Mouse (Mus musculus) left cerebral cortex, postnatal 14 days (tissue): ENCODE data around the gene Acp1. TPM values are rescaled to one million over a fixed set of nuclear protein-coding genes. Genes with fewer than 3 reads are reported as not detected.

ENCODE experiments used
- DNase-seq, 2 experiments: peaks; one replicate each; pipeline ENCODE4 v3.0.0; 2021 to 2022; ENCODE audit warnings: low spot score in 2 of 2, mixed read lengths in 1 of 2
- intact Hi-C: fragments of 180-260 bp; cut with DNase I; formaldehyde crosslinking; loops from one replicate; pipeline ENCODE4 v1.15.1; 2025
- long read RNA-seq, 2 experiments: library from polyadenylated mRNA; stranded (forward); transcript quantifications; one replicate each; pipeline ENCODE4 v2.0.0; 2021
- total RNA-seq, 2 experiments: library from RNA; stranded (reverse); gene quantifications; 2 replicates each; pipeline ENCODE4 v1.2.3; 2021

The Acp1 gene
- total RNA-seq, result 10 to 100 TPM; 51.2 to 54.3 TPM
- long read RNA-seq, experiment 1, transcript Acp1-202 (6 exons, 2,754 nt), result major isoform, 81 of 129 reads
- long read RNA-seq, experiment 1, transcript Acp1-201 (6 exons, 3,066 nt), result minor isoform, 42 of 129 reads
- long read RNA-seq, experiment 1, partial matches to known transcripts, result 1 of 129 reads
- long read RNA-seq, experiment 1, other reads (novel, unspliced or antisense), result 4 of 129 reads
- long read RNA-seq, experiment 2, transcript Acp1-201 (6 exons, 3,066 nt), result minor isoform, 37 of 91 reads
- long read RNA-seq, experiment 2, transcript Acp1-202 (6 exons, 2,754 nt), result major isoform, 50 of 91 reads
- long read RNA-seq, experiment 2, partial matches to known transcripts, result 0 of 91 reads
- long read RNA-seq, experiment 2, other reads (novel, unspliced or antisense), result 4 of 91 reads

DNA sequence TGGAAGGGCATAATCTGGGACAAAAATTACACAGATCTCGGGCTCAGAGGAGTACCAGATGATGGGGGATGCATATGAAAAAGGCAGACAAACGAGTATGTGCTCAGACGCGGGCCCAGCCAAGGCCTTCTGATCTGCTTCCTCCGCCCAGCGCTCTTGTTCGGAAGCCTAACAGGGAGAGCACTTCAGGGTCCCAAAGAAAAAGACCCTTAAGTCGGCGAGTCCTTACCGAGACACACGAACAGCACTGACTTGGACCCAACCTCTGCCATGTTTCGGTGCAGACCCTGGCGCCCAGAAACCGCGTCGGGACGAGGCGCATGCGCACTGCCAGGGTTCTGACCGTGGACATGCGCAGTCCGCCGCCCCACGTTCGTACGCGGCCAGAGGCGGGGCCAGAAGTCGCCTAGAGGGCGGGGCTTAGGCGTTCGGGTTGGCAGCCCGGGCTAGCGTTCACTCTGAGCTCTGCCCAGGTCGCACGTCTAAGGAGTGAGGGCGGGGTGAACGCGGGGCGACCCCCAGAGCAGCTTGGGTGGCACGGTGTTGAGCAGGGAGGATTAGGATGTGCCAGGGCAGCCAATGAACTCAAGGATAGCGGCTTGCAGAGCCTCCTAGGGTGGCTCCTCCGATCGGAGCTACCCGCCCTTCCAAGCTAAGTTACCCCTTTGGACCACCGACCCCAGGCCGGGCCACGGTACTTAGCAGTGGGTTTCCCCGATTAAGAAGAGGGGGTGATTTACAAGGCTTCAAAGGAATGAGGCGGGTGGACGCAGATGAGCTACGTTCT is at the start of gene Acp1, which contains the start of gene Sh3yl1:
TSS of gene Acp1 (minus strand) at position 329 of the 787 bp plus-strand sequence.
TSS of gene Sh3yl1 (plus strand) at position 408 of the 787 bp plus-strand sequence.
- intact Hi-C loops, result no loop called here
- peak; percentile 92 to 96 for DNase-seq

DNA sequence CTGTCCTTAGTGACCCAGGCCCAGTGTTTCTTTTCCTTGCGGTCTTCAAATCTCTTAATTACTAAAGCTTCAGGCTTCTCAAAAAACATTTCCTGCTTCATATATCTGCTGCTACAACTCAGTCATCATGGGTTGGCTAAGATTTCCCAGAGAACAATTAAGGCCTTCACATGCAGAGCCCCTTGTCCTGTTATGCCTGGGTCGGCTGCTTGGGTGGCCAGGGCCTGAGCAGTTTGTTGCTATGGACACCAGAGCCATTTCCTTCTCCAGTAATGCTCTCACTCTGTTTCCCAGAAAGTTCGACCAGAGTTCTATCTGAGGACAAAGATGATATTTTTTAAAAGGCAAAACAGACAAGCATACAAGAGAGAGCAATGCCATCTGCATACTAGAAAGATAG is 32.8 kb upstream of the Acp1 start:
- DNase-seq, result no peak
- intact Hi-C loops, result no loop called here

DNA sequence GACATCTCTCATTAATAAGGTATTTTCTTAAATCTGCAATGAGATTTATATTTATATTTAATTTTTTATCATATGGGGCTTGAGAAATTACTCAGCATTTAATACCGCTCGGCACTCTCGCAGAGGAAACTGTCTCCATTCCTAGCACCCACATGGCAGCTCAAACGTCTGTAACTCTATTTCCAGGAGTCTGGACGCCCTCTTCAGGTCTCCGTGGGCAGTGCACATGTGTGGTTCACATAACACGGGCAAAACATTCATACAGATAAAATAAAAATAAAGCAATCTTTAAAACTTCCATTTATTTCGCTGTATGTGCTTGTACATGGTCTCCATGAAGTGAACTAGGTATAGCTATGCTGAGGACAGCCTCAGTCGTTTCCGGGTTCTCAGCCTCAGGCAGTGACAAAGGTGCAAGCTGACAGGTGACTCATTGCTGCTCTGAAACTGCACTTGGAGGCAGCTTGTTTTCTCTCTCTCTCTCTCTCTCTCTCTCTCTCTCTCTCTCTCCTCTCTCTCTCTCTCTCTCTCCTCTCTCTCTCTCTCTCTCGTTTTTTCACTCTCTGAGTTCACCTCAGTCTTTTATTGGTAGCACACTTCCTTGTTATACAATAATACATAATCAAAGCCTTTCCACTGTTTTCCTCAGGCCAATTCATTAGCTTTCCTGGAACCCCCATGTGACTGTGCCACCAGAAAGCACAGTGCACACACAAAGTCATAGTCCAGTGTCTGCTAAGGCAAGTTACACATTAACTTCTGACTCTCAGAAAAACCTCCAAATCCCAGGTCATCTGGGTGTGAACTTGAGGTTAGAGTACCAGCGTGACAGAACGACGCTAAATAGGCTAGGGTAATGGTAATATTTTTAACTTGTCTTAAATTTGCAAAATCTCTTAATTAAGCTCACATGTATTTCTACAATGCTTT is 31.9 kb upstream of the Acp1 start:
- DNase-seq, result no peak
- intact Hi-C loops, result no loop called here

DNA sequence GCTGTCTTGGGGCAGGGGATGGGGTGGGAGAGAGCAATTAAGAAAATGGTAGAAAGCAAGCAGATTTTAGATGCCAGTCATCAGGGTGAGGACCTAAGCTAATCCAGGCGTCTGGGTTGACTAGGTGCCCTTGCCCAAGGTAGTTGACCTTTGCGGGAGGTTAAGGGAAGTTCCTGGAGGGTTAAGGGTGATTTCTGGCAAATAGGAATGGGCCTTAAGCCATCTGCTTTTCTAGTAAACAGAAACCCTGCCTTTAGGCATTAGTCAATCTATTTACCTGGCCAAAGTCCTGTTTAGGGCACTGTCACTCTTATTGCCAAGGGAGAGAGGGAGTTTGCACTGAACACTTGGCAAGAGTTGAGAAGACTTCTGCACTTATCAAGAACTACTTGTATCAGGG is 25.5 kb upstream of the Acp1 start:
- no peak for DNase-seq
- intact Hi-C loops, result no loop called here

DNA sequence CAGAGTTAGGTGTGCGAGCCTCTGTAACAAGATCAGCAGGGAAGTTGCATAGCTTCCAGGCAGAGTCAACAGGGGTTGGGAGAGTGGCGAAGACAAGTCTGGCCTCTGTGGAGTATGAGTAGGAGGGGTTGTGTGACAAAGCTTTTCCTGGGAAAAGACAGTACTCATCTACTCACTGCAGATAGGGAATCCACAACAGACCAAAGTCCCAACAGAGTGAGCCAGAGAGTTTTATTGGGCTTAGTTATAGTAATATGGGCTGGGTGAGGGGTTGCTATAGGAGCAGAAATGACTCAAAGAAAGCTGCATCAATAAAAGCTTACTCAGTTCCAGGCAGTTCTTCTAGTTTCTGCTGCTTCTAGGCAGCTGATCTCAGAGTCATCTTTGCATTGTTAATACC is 21.9 kb upstream of the Acp1 start:
- DNase-seq, result no peak
- intact Hi-C loops, result no loop called here

DNA sequence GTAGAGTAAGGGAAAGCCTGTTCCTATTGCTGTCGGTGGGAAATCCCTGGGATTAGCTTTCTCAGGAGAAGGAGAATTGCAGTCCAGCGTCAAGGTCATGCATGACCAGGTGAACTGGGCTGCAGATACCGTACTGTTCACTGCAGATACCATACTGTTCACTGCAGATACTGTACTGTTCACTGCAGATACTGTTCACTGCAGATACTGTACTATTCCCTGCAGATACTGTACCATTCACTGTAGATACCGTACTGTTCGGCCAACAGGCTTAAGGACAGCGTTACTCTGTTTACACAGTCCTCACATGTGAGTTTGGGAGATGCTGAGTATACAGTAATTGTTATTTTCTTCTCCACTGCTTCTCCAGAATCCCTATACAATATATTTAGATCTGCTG is 16.8 kb upstream of the Acp1 start:
- no peak for DNase-seq
- intact Hi-C loops, result no loop called here

DNA sequence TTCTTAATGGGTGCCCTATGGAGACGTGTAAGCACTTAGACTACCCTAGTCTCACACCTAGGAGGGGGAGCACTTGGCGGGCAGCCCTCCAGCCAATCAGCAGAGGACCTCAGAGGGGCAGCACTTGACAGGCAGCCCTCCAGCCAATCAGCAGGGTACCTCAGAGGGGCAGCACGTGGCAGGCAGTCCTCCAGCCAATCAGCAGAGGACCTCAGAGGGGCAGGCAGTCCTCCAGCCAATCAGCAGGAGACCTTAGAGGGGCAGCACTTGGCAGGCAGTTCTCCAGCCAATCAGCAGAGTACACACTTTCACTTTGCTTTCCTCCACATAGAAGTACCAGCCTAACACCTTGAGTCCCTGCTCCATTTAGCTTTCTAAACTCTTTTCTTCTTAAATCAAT is 11.0 kb upstream of the Acp1 start:
- intact Hi-C loops, result no loop called here

DNA sequence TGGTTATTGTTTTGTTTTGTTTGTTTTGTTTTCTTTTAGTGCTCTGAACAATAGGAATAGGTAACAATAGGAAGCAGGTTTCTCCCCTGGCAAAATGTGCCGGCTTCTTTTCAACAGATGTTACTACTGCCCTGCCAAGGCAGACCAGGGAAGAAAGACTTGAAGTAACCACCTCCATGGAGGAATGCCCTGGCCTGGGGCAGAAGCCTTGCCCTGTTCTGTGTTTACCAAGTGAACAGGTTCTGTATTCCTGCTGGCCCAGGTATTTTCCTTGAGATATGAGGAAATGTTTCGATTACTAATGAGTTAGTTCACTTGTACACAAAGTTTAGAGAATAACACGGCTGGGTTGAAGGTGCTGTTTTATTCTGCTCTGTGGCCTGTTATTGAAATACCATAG is 1.5 kb upstream of the Acp1 start:
- intact Hi-C loops, result no loop called here
- DNase-seq, result no peak

More for the DNA sequence above, 11.0 kb upstream of the Acp1 start:
- DNase-seq, result no peak

DNA sequence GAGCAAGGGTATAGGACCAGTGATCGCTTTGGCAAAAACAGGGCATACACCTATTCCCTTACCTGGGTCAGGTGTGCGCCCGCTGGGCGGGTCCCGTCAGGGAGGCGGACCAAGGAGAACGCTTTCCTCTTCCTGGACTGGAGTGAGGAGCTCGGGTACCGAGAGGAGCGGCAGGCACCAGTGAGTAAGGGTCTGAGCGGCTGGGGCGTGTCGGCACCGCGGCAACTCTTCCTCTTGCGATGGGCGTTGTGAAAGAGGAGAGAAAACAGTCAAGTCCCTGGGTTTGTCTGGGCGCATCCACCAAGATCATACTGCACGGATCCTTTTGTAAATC is 626 bp upstream of the Acp1 start:
- DNase-seq, result peak in 1 of 2 experiments; percentile 47
- intact Hi-C loops, result no loop called here

DNA sequence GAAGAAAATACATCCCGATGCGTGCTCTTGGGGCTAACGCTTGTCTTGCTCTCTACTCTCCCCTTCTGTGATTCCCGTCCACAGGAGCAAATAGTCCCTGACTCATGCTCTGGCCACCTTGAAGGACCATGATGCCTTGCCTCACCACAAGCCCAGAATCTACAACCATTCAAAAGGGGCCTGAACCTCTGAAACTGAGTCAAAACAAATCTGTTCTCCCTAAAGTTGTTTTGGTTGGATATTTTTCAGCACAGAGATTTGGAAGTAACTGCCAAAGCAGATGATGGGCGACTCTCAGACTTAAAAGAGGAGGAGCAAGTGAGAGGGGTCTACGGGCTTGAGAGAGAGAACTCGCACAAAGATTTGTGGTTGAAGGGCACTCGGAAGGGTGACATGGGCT is 529 bp downstream of the Acp1 start:
- no peak for DNase-seq
- intact Hi-C loops, result no loop called here

DNA sequence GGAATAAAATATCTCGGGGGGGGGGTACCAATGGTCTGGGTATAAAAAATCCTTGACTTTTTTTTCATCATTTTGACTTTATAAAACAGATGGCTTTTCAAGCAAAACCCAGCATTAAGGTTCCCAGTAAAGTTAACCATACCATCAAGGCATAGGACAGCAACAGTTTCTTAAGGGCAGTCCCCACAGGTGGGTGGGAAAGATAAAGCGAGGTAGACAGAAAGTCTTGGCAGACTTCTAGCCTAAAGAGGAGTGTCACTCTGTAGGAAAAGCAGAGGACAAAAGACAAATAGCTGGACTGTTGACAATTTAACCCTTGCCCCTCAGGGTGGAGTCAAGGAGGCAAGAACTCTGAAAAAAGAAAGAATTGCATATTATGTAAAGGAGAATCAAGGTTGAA is 1.5 kb downstream of the Acp1 start:
- no peak for DNase-seq
- intact Hi-C loops, result loop anchor here (10.0 kb wide), 1 partner anchor 95 kb away; no protein-coding TSS in a partner anchor

DNA sequence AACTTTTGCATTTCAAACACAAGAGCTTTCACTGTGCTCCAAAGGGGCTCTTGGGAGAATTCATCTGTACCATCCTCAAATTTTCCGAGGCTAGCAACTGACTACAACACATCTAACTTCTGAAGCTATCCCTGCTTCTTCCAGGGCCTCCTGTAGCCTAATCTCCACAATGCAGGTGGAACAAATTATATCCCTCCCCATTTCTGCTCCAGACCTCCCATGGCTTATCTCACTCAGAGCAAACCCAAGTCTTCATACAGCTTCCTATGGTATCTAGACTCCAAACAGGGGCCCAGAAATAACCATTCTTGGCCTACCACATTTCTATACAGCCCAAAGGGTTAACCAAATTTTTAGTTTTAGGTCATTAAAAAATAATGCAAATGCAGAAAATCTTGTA is 2.7 kb downstream of the Acp1 start:
- intact Hi-C loops, result loop anchor here (10.0 kb wide), 1 partner anchor 96 kb away; no protein-coding TSS in a partner anchor
- DNase-seq, result no peak

DNA sequence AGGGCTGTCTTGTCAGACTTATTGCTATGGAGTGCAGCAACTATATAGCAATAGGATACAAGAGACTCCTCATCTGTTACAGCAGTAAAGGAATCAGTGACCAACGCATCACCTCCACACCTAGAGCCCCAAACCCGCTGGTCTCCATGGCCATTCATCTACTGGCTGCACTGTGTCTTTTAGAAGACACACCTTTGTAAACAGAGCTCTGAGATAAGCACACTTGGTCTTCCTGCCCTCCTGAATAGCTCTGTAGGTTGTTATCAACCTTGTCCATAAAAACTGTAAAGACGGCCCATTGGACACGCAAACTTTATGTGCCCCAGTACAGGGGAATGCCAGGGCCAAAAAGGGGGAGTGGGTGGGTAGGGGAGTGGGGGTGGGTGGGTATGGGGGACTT is 14.3 kb downstream of the Acp1 start:
- intact Hi-C loops, result no loop called here
- DNase-seq, result no peak

DNA sequence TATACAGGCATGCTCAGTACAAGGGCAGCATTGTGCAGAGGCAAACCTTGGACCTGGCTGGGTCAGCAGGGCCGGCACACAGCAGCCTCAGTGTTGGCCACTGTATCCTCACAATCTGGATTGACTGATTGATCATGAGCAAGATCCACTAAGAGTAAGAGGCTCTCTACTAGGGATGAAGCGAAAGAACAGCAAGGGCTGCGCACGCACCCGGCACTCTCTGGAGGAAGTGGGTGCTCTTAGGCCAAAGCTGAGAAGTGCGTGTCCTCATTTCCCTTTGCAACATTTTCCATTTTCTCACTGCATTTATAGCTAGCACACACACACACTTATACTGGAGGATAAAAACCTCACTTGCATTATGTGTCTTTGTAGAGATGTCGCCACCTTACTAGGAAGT is 20.0 kb downstream of the Acp1 start:
- DNase-seq, result no peak
- intact Hi-C loops, result no loop called here

DNA sequence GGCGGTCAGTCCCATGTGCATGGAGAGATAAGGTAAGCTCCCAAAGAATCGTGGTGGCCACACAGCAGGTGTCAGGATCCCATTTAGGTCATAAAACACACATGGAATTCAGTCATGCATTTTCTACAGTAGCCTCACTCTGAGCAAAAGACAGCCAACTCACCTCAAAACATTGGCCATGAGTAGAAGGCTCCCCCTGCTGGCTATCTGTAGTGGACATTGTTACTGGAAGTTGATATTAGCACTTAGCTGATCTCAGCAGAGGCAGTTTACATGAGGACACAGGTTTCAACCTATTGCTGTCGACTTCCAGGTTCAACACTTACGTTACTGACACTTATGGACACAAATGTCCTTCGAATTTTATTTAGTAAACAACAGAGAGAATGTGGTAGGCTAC is 21.3 kb downstream of the Acp1 start:
- intact Hi-C loops, result loop anchor here (1.0 kb wide), 1 partner anchor 293 kb away; no protein-coding TSS in a partner anchor
- DNase-seq, result peak; percentile 74 to 84

DNA sequence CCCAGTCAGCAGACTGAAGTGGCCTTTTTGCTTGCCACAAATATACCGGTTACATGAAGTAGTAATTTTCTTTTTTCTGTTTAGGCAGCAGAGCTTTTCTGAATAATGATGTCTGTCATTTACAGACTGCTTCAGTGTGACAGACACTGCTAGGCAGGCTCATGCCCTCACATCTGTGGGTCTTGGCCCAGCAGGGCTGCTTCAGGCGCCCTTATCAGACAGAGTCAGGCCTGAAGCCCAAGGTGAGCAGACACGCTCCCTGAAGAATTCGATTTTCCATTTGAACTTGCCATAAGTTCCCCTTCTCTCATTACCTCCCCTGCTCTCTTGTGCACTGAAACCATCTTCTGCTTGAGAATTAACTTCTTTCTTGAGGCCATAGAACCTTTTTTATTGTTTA is 23.4 kb downstream of the Acp1 start:
- DNase-seq, result no peak
- intact Hi-C loops, result no loop called here

DNA sequence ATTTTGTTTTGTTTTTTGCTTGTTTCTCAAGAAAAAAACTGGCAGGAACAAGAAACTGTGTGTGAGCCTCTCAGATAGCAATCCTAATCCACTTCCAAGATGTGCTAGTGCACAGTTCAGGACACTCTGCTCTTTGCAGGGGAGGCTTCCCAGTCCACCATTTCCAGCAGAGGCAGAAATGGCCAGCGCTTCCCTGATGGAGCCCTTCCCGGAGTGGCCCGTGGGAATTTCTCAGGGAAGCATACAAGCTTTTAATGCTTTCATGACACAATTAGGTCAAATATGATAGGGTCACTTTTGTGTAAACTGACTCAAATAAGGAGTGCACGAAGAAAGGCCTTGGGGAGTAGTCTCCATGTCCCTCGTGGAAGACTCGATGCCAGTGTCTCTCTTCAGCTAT is 25.5 kb downstream of the Acp1 start:
- no peak for DNase-seq
- intact Hi-C loops, result no loop called here

DNA sequence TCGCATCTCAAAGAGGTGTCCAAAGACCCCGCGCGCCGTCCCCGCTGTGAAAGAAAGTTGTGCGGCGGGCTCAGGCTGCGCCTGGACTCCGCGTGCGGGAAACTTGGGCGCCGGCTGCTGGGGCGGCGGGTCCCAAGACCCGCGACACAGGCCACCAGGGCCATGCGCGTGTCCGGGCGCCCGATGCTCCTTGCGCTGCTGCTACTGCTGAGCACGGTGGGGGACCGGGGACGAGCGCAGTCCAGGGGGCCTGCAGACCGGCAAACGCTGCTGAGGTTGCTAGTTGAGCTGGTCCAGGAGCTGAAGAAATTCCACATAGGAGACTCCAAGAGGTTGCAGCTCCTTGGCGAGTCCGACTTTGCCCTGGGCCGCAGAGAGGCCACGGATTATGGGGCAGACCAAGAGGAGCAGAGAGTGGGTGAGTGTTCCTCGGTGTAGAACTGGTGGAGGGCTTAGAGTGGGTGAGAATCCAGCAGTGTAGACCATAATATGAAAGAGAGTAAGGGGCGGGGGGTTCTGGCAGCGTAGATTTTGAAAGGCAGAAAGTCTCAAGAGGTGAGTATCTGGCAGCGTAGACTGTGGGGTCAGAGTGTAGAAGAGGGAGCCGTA is 26.7 kb downstream of the Acp1 start:
- intact Hi-C loops, result no loop called here
- DNase-seq, result no peak

DNA sequence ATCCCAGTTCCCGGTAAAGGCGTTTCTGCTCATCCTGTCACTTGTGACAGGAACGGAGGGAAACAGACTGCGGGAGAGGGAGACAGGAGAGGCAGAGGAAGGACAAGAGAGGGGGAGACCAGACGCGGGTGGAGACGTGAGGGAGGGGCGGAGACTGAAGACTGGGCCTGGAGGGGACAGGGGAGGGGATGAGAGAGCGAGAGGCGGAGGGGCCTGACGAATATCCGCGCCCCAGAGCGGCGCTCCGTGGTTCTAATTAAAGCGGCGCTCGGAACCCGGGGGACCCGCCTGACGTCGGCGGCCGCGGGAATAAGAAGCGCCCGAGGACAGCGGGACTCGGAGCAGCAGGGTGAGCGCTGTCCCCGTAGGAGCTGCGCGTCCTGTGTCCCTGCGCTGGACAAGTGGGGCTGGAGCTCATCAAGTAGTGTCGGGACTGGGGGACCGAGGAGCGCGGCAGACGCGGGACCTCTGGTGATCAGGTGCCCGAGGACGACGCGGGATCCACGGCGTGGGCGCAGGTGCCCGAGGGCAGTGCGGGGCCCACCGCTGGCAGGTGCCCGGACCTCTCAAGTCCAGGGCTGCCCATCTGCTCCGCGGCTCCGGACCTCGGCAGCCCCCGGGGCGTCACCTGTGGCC is 27.3 kb downstream of the Acp1 start, which contains the start of gene Alkal2:
TSS of gene Alkal2 (plus strand) at position 337 of the 636 bp plus-strand sequence.
- DNase-seq, result peak in 1 of 2 experiments; percentile 5
- intact Hi-C loops, result no loop called here
